Mouse (Mus musculus): Measurements from ENCODE around the gene Tmed4.
"Not testable (repeated sequence)": the region's sequence is repeated elsewhere in the genome, so short reads cannot be mapped to it uniquely, and the experiment has no call there.

The Tmed4 gene

GRCm38 (mm10) chr11:6267320-6268254, 7.1 kb downstream of the Tmed4 start, which contains the start of gene Ddx56:
Gene Ddx56 (minus strand): TSS chr11:6267772.
- DNase-seq: peak; percentile 95 to 96

DNA sequence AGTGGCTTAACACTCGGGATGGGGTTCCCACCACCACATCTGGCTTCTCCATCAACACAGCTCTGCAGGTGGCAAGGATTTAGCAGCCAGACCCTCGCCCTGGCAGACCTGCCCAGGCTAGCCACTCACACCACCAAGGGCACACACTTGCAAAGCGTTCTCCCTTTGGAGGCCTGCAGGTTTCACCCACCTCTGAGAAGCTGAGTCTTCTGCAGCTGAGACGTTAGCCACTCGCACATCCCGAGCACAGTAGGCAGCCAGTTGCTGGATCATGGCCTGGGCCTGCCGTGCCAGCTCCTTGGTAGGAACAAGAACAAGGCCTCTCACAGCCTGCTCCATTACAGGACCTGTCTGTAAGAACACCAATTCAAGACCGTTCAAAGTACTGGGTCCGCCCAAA, 8.0 kb downstream of the Tmed4 start:
- no peak for DNase-seq

DNA sequence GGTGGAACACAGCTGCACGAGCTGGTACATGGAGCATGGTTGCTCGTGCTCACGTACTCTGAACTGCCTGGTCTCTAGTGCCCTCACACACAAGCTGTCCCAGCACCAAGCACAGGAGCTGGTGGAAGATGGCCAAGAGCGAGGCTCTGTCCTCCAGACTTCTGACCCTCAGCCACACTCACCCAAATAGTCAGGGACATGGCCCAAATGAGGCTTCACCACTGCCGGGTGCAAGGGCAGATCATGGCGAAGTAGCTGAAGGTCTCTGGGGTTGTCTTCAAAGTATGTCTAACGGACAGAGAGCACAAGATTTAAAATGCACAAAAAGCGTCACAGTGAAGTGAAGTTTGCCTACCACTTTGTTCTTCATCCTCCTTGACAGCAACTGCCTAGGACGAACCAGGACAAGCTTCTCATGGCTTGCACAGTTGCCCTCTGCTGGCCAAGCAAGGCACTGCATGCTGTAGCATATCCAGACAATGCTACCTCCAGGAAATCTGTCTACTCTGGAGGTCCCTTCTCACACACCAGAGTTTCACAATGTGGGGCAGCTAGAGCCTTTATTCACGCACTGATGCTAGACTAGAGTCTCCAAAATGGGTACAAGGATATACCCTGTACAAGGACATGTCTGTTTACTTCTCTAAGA, 13.1 kb downstream of the Tmed4 start:
- DNase-seq: peak; percentile 88 to 91

GRCm38 (mm10) chr11:6259413-6259812, 15.3 kb downstream of the Tmed4 start:
- no peak for DNase-seq

DNA sequence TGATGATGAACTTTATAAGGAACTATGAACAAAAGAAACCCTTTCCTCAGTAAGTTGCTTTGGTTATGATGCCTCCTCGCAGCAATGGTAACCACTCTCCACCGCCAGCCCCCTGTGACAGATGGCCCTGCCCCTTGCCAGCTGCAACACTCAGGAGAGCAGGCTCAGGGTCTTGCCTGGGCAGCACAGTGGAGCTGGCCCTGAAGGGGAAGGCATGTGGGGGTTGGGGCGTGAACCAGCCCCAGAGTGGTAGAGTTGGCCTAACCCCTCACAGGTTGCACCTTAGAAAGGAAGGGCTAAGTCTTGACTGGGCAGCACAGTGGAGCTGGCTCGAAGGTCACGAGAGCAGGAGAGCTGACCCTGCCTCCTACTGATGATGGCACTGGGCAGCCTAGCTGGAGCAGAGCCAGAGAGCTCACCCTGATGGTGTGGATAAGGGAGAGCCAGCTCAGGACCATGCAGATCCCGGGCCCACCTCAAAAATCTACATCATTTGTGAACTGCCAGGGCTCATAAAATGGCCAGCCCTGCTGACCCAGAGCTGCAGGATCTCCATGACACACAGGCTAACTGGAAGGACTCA, 18.1 kb downstream of the Tmed4 start:
- DNase-seq: peak; percentile 27 to 42

GRCm38 (mm10) chr11:6254602-6255001, 20.1 kb downstream of the Tmed4 start:
- not testable (repeated sequence) for DNase-seq

- DNase-seq: no peak
These were observed 21.8 kb downstream of the Tmed4 start for GRCm38 (mm10) chr11:6252824-6253223.

DNA sequence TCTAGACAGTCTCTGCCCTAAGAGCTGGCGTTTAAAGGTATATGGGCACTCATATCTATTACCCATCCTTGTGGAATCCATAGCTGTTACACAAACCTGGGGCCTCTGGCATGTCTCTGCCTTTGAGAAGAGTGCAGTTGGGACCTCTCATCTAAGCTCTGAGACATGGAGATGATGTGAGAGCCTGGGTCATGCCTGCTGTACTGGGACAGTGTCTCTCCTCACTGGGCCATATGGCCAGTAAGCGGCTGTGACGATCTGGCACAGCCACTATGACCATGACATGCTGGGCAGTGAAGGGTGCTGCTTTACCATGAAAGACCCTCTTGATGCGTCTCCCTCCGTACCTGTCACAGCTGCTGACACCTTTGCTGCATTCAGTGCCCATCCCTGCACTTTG, 22.4 kb downstream of the Tmed4 start:
- DNase-seq: no peak

DNA sequence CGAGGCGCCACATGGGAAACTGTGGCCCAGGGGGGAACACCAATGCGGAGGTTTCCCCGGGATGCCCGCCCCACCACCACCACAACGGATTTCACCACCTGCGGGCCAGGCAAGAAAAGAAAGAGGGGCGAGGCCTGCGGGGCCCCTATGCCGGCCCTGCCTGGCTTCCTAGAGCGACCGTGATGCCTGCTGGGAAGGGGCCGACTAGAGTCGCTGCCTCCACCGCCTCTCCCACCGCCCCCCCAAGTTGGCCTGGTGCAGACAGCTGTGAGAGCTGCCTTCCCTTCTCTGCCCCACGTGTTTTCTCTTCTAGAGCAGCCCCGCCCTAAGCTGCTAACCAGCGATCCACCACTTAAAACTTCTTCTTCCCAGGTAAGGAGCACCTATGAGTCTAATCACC, 30.0 kb downstream of the Tmed4 start:
- DNase-seq: no peak

DNA sequence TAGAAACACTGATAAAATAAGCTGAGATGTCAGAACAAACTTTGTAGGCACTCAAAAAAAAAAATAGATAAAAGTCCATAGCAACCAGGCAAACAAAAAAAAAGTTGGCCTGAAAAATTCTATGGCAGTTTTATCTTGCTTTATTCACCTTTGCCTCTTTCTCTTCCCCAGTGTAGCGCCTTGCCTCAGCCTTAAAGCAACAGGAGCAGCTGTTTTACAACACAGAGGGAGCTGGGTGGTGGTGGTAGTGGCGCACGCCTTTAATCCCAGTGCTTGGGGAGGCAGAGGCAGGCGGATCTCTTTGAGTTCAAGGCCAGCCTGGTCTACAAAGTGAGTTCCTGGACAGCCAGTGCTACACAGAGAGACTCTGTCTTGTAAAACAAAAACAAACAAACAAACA, 41.6 kb downstream of the Tmed4 start:
- DNase-seq: no peak

GRCm38 (mm10) chr11:6230012-6230411, 44.7 kb downstream of the Tmed4 start, which contains the start of gene Npc1l1:
Gene Npc1l1 (minus strand): TSS chr11:6230143.
- DNase-seq: no peak

GRCm38 (mm10) chr11:6224541-6225229, 50.0 kb downstream of the Tmed4 start:
- no peak for DNase-seq

GRCm38 (mm10) chr11:6222187-6222586, 52.5 kb downstream of the Tmed4 start:
- DNase-seq: no peak

Measured in cerebellum, postnatal 10 days (tissue).